Mouse (Mus musculus) heart, postnatal 0 days (tissue): ENCODE measurements at regions not wholly inside any gene's neighbourhood (a gene's known extent, or its start where the extent isn't known, plus 50 kb on each side); places are given as distances from the start of the nearest gene placed in this dataset.

Source experiments
- ATAC-seq: fragments of 200-750 bp; cut with Nextera tagmentation; 2 replicates; pipeline ENCODE4 v1.8.0; 2017; ENCODE audit warnings: low read depth, moderate number of reproducible peaks, moderate library complexity; ENCODE audit not compliant: insufficient read depth
- DNase-seq: peaks from one replicate; pipeline ENCODE4 v3.0.0-alpha.2; 2016; ENCODE audit warnings: low spot score
- H3K27ac ChIP-seq: fragments of 300-500 bp; sonication (generic); 2 replicates; pipeline ENCODE4 v1.5.1; 2014; ENCODE audit warnings: low read depth, mild to moderate bottlenecking
- H3K27me3 ChIP-seq: fragments of 300-500 bp; sonication (generic); 2 replicates; pipeline ENCODE4 v1.6.1; 2014; ENCODE audit warnings: low read length, mixed read lengths; ENCODE audit not compliant: control insufficient read depth, insufficient read depth
- H3K36me3 ChIP-seq: fragments of 300-500 bp; sonication (generic); replicated peaks from 2 replicates; pipeline ENCODE4 v1.6.1; 2014; ENCODE audit warnings: low read length, mixed read lengths; ENCODE audit not compliant: control insufficient read depth, insufficient read depth
- H3K4me1 ChIP-seq: fragments of 300-500 bp; sonication (generic); 2 replicates; pipeline ENCODE4 v1.6.1; 2014; ENCODE audit warnings: antibody characterized with exemption; ENCODE audit not compliant: control insufficient read depth, insufficient read depth
- H3K4me2 ChIP-seq: fragments of 300-500 bp; sonication (generic); 2 replicates; pipeline ENCODE4 v1.6.1; 2014; ENCODE audit warnings: low read depth, mild to moderate bottlenecking, low read length, moderate library complexity
- H3K4me3 ChIP-seq: fragments of 300-500 bp; sonication (generic); 2 replicates; pipeline ENCODE4 v1.5.1; 2014; ENCODE audit warnings: low read depth, low read length
- H3K9ac ChIP-seq: fragments of 300-500 bp; sonication (generic); replicated peaks from 2 replicates; pipeline ENCODE4 v1.6.1; 2014; ENCODE audit warnings: low read depth, low read length, mixed read lengths
- H3K9me3 ChIP-seq: fragments of 300-500 bp; sonication (generic); replicated peaks from 2 replicates; pipeline ENCODE4 v1.6.1; 2016; ENCODE audit warnings: low read length; ENCODE audit not compliant: control insufficient read depth
- CTCF ChIP-seq: IDR thresholded peaks from 2 replicates; pipeline ENCODE4 v1.5.1; 2016; ENCODE audit warnings: antibody characterized with exemption, control low read depth, low read depth
- EP300 ChIP-seq: IDR thresholded peaks from 2 replicates; pipeline ENCODE4 v1.6.1; 2016; ENCODE audit warnings: antibody characterized with exemption, low read depth
- WGBS: fragments of 180-500 bp; shearing (Covaris S2); extraction: QIAGEN DNeasy Blood & Tissue Kit; methylation state at CpG from one replicate; pipeline ENCODE4 v1.1.7; 2014; 5-methylcytosine and 5-hydroxymethylcytosine counted together

- no peaks in the 10 kb centered on the region for H3K4me1 ChIP-seq
- DNase-seq, result no peak
- ATAC-seq, result no peak
- no peaks in the 10 kb centered on the region for H3K9me3 ChIP-seq
- no peaks in the 10 kb centered on the region for H3K36me3 ChIP-seq
- no peak overlapping the region for H3K4me2 ChIP-seq
- TF ChIP-seq EP300 (no peak), CTCF (no peak)
- H3K4me3 ChIP-seq, result no peak overlapping the region
- H3K27ac ChIP-seq, result no peak overlapping the region
- H3K27me3 ChIP-seq, result no peaks in the 10 kb centered on the region
- WGBS, result 73% methylated on average over 2 of the region's 2 CpGs
- no peak overlapping the region for H3K9ac ChIP-seq
These were observed 278.5 kb upstream of the Acvr2a start for GRCm38 (mm10) chr2:48535453-48535852.

GRCm38 (mm10) chr2:48536930-48537329 lies 277.0 kb upstream of the Acvr2a start:
- H3K4me1 ChIP-seq, result no peaks in the 10 kb centered on the region
- DNase-seq (no peak), ATAC-seq (no peak)
- H3K36me3 ChIP-seq, result no peaks in the 10 kb centered on the region
- TF ChIP-seq EP300, result no peak
- no peak for TF ChIP-seq CTCF
- H3K27ac ChIP-seq, result no peak overlapping the region
- no peaks in the 10 kb centered on the region for H3K27me3 ChIP-seq
- H3K4me2 ChIP-seq, result no peak overlapping the region
- WGBS, result 71% methylated on average over 4 of the region's 4 CpGs
- no peak overlapping the region for H3K4me3 ChIP-seq
- H3K9ac ChIP-seq, result no peak overlapping the region
- no peaks in the 10 kb centered on the region for H3K9me3 ChIP-seq

DNA sequence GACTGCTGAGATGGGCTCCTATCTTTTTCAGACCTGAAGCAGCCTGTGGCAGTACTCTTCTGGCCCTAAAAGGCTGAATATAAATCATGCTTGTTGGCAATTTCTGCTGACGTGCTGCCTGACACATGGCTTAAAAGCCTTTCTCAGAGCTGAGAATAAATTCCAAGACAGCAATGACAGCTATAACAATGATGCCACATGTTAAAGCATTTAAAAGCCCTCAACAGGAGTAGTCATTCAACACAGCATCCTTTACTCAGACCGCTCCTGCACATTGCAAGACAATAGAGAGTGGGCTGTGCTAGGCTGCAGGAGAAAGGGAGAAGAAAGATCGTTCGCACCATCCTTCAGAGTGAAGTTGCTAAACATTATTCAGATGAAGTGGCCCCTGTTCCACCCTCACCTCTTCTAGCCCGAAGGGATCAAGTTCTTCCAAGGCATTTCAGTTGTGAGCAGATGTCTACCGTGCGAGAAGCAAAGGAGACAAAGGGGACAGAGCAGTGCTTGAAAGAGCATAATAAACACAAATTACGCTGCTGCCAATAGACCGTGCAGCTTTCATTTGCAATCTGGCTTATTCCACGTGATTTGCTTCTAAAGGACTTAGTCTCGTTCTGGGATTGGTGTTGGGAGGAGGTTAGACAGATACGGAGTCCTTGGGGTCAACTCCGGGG lies 275.1 kb upstream of the Acvr2a start:
- Histone ChIP-seq H3K27ac (peak overlapping the region; percentile 48; the same call in 1 of the 2 replicates), H3K4me2 (no peak overlapping the region), H3K9me3 (no peaks in the 10 kb centered on the region), H3K9ac (no peak overlapping the region), H3K4me1 (no peaks in the 10 kb centered on the region), H3K36me3 (no peaks in the 10 kb centered on the region), H3K4me3 (no peak overlapping the region), H3K27me3 (no peaks in the 10 kb centered on the region)
- ATAC-seq (no peak), DNase-seq (no peak)
- 71% methylated on average over 13 of the region's 13 CpGs for WGBS
- TF ChIP-seq EP300 (no peak), CTCF (no peak)

GRCm38 (mm10) chr2:48539465-48540055 lies 274.3 kb upstream of the Acvr2a start:
- 66% methylated on average over 4 of the region's 4 CpGs for WGBS
- ATAC-seq (no peak), DNase-seq (peak; percentile 12)
- Histone ChIP-seq H3K27ac (0 out of 2 replicates have a peak overlapping the region, but pooled peaks have one; percentile 16), H3K9me3 (no peaks in the 10 kb centered on the region), H3K36me3 (no peaks in the 10 kb centered on the region), H3K4me3 (no peak overlapping the region), H3K4me2 (no peak overlapping the region), H3K4me1 (no peaks in the 10 kb centered on the region), H3K27me3 (no peaks in the 10 kb centered on the region), H3K9ac (no peak overlapping the region)
- TF ChIP-seq EP300 (no peak), CTCF (no peak)

- H3K27ac ChIP-seq, result no peak overlapping the region
These were observed 269.5 kb upstream of the Acvr2a start for GRCm38 (mm10) chr2:48544377-48544776.

More at GRCm38 (mm10) chr2:48544377-48544776, 269.5 kb upstream of the Acvr2a start:
- Histone ChIP-seq H3K9ac (no peak overlapping the region), H3K4me2 (no peak overlapping the region), H3K4me1 (no peaks in the 10 kb centered on the region), H3K36me3 (no peaks in the 10 kb centered on the region), H3K9me3 (no peaks in the 10 kb centered on the region), H3K27me3 (no peaks in the 10 kb centered on the region), H3K4me3 (no peak overlapping the region)
- ATAC-seq (no peak), DNase-seq (no peak)
- 73% methylated on average over 4 of the region's 4 CpGs for WGBS
- TF ChIP-seq EP300 (no peak), CTCF (no peak)
